Mouse (Mus musculus): ENCODE measurements around the gene Khdc4.

DNA sequence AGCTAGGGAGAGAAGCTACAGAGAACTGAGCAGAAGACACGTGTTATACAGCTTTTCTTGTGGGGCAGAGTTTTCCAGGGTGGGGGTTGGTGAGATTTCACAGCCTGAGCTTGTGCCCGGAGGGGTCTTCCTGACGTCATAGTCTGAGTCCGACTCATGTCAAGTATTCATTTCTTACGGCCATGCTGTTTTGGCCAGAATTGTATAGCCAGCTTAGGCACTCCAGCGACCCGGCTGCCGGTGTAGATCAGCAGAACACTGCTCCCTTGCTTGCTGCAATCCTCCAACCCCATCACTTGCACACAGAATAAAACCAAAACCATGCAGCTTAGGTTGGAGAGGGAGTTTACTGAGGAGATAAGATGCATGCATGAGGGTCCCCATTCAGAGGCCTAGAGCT lies 30.0 kb upstream of the Khdc4 start:
- TF ChIP-seq MYC (IDR thresholded peaks at IDR 0.05; ENCODE audit: low read depth, low read length) (no peak), POLR2A (IDR thresholded peaks at IDR 0.05; ENCODE audit: control insufficient read depth in 1 of 2, insufficient read depth in 1 of 2, low read depth in 1 of 2, low read length in 2 of 2, poor library complexity in 1 of 2) (no peak), CTCF (IDR thresholded peaks at IDR 0.05 in 2 of 3, conservative IDR thresholded peaks at IDR 0.05 in 1 of 3; ENCODE audit: control insufficient read depth in 1 of 3, insufficient read depth in 1 of 3, low read depth in 2 of 3, low read length in 3 of 3, poor library complexity in 1 of 3, severe bottlenecking in 1 of 3) (no peak), JUND (IDR thresholded peaks at IDR 0.05; ENCODE audit: low read depth, low read length) (no peak)

All from MEL (cell line).